Mouse (Mus musculus) stomach, embryonic 14.5 days (tissue): ENCODE measurements around the gene Cx3cr1. TPM values are rescaled to one million over a fixed set of nuclear protein-coding genes. Genes with fewer than 3 reads are reported as not detected.
A peak's percentile ranks its signal among the peaks of the same experiment; 100 is the strongest.

Experiments
- ATAC-seq: fragments of 200-750 bp; cut with Nextera tagmentation; 2 replicates; pipeline ENCODE4 v1.8.0; 2017; ENCODE audit warnings: low read depth, moderate TSS enrichment; ENCODE audit not compliant: insufficient number of reproducible peaks, insufficient read depth, low FRiP score
- H3K27ac ChIP-seq: fragments of 300-500 bp; sonication (generic); 2 replicates; pipeline ENCODE4 v1.5.1; 2014; ENCODE audit warnings: mild to moderate bottlenecking, low read length, moderate library complexity, mixed read lengths
- H3K27me3 ChIP-seq: fragments of 300-500 bp; sonication (generic); 2 replicates; pipeline ENCODE4 v1.6.1; 2014; ENCODE audit warnings: low read length, control low read depth, mixed read lengths; ENCODE audit not compliant: control insufficient read depth, insufficient read depth
- H3K36me3 ChIP-seq: fragments of 300-500 bp; sonication (generic); 2 replicates; pipeline ENCODE4 v1.6.1; 2014; ENCODE audit warnings: mild to moderate bottlenecking, control low read depth, low read length, moderate library complexity, mixed read lengths; ENCODE audit not compliant: control insufficient read depth, insufficient read depth
- H3K4me1 ChIP-seq: fragments of 300-500 bp; sonication (generic); 2 replicates; pipeline ENCODE4 v1.6.1; 2014; ENCODE audit warnings: low read length, control low read depth, mixed read lengths; ENCODE audit not compliant: control insufficient read depth, insufficient read depth
- H3K4me2 ChIP-seq: fragments of 300-500 bp; sonication (generic); replicated peaks from 2 replicates; pipeline ENCODE4 v1.6.1; 2014; ENCODE audit warnings: low read depth, low read length, control low read depth
- H3K4me3 ChIP-seq: fragments of 300-500 bp; sonication (generic); 2 replicates; pipeline ENCODE4 v1.5.1; 2014; ENCODE audit warnings: low read depth, low read length, control low read depth
- H3K9ac ChIP-seq: fragments of 300-500 bp; sonication (generic); replicated peaks from 2 replicates; pipeline ENCODE4 v1.6.1; 2014; ENCODE audit warnings: low read depth, mild to moderate bottlenecking, control low read depth, low read length, moderate library complexity, mixed read lengths
- H3K9me3 ChIP-seq: fragments of 300-500 bp; sonication (generic); 2 replicates; pipeline ENCODE4 v1.6.1; 2016; ENCODE audit warnings: low read depth, low read length, control low read depth; ENCODE audit not compliant: control insufficient read depth
- WGBS: fragments of 180-500 bp; shearing (Covaris S2); extraction: QIAGEN DNeasy Blood & Tissue Kit; methylation state at CpG from one replicate; pipeline ENCODE4 v1.1.7; 2014; 5-methylcytosine and 5-hydroxymethylcytosine counted together
- polyA plus RNA-seq: library from polyadenylated mRNA; unstranded; fragments of >200 nt; fragmentation: Nextera tagmentation; extraction: Ambion mirVana; gene quantifications from 2 replicates; pipeline ENCODE4 v1.2.1, GENCODE M21; 2014

Gene Cx3cr1
- polyA plus RNA-seq, 1 experiment from 2014 or later, result 13.7 TPM

GRCm38 (mm10) chr9:120009226-120009841, 60.3 kb downstream of the Cx3cr1 start:
- Histone ChIP-seq H3K27me3 (no peaks in the 10 kb centered on the region), H3K36me3 (no peaks in the 10 kb centered on the region), H3K4me3 (no peak overlapping the region), H3K9ac (no peak overlapping the region), H3K4me2 (no peak overlapping the region), H3K27ac (no peak overlapping the region), H3K4me1 (peaks cover 8% of the 10 kb centered on the region; the same call in 1 of the 2 replicates), H3K9me3 (no peaks in the 10 kb centered on the region)
- 64% methylated on average over 7 of the region's 7 CpGs for WGBS
- ATAC-seq, result no peak

GRCm38 (mm10) chr9:120007833-120008232, 61.8 kb downstream of the Cx3cr1 start:
- no peak overlapping the region for H3K4me3 ChIP-seq
- no peak overlapping the region for H3K9ac ChIP-seq
- no peaks in the 10 kb centered on the region for H3K9me3 ChIP-seq
- no peak overlapping the region for H3K4me2 ChIP-seq
- 86% methylated on average over 1 of the region's 1 CpGs for WGBS
- H3K36me3 ChIP-seq, result no peaks in the 10 kb centered on the region
- H3K4me1 ChIP-seq, result peaks cover 8% of the 10 kb centered on the region; the same call in 1 of the 2 replicates
- no peak overlapping the region for H3K27ac ChIP-seq
- no peak for ATAC-seq
- no peaks in the 10 kb centered on the region for H3K27me3 ChIP-seq

- ATAC-seq, result no peak
- no peak overlapping the region for H3K9ac ChIP-seq
- 53% methylated on average over 3 of the region's 3 CpGs for WGBS
Observed at GRCm38 (mm10) chr9:120005936-120006335, 63.7 kb downstream of the Cx3cr1 start.

GRCm38 (mm10) chr9:120002893-120003292, 66.8 kb downstream of the Cx3cr1 start:
- Histone ChIP-seq H3K4me3 (no peak overlapping the region), H3K36me3 (no peaks in the 10 kb centered on the region), H3K9ac (no peak overlapping the region), H3K4me1 (peaks cover 4% of the 10 kb centered on the region), H3K27me3 (no peaks in the 10 kb centered on the region), H3K9me3 (no peaks in the 10 kb centered on the region), H3K4me2 (no peak overlapping the region), H3K27ac (no peak overlapping the region)
- ATAC-seq, result no peak
- 80% methylated on average over 5 of the region's 5 CpGs for WGBS

More at GRCm38 (mm10) chr9:120005936-120006335, 63.7 kb downstream of the Cx3cr1 start:
- Histone ChIP-seq H3K27ac (no peak overlapping the region), H3K4me1 (peaks cover 9% of the 10 kb centered on the region), H3K4me2 (no peak overlapping the region), H3K4me3 (no peak overlapping the region), H3K9me3 (no peaks in the 10 kb centered on the region), H3K27me3 (no peaks in the 10 kb centered on the region), H3K36me3 (no peaks in the 10 kb centered on the region)

- 9% methylated on average over 31 of the region's 31 CpGs for WGBS
- ATAC-seq, result peak; percentile 92
- H3K27me3 ChIP-seq, result no peaks in the 10 kb centered on the region
Observed at GRCm38 (mm10) chr9:120001945-120002725, 67.5 kb downstream of the Cx3cr1 start.

GRCm38 (mm10) chr9:120000761-120001160, 68.9 kb downstream of the Cx3cr1 start:
- H3K27ac ChIP-seq, result no peak overlapping the region
- H3K9ac ChIP-seq, result no peak overlapping the region
- no peaks in the 10 kb centered on the region for H3K36me3 ChIP-seq
- WGBS, result 78% methylated on average over 5 of the region's 5 CpGs
- H3K4me2 ChIP-seq, result no peak overlapping the region
- H3K9me3 ChIP-seq, result no peaks in the 10 kb centered on the region
- no peak for ATAC-seq
- H3K4me3 ChIP-seq, result no peak overlapping the region
- peaks cover 4% of the 10 kb centered on the region for H3K4me1 ChIP-seq
- H3K27me3 ChIP-seq, result no peaks in the 10 kb centered on the region

More at GRCm38 (mm10) chr9:120001945-120002725, 67.5 kb downstream of the Cx3cr1 start:
- H3K4me1 ChIP-seq, result peaks cover 4% of the 10 kb centered on the region
- peak overlapping the region; percentile 39; the same call in 1 of the 2 replicates for H3K27ac ChIP-seq
- H3K9me3 ChIP-seq, result no peaks in the 10 kb centered on the region
- H3K9ac ChIP-seq, result no peak overlapping the region
- H3K4me2 ChIP-seq, result peak overlapping the region; percentile 45
- H3K4me3 ChIP-seq, result peak overlapping the region; percentile 24
- no peaks in the 10 kb centered on the region for H3K36me3 ChIP-seq

GRCm38 (mm10) chr9:119999636-120000035, 70.0 kb downstream of the Cx3cr1 start:
- 67% methylated on average over 6 of the region's 6 CpGs for WGBS
- H3K4me1 ChIP-seq, result peaks cover 4% of the 10 kb centered on the region
- no peak for ATAC-seq
- H3K4me3 ChIP-seq, result no peak overlapping the region
- H3K9me3 ChIP-seq, result no peaks in the 10 kb centered on the region
- H3K27me3 ChIP-seq, result no peaks in the 10 kb centered on the region
- H3K4me2 ChIP-seq, result no peak overlapping the region
- no peak overlapping the region for H3K9ac ChIP-seq
- no peaks in the 10 kb centered on the region for H3K36me3 ChIP-seq
- H3K27ac ChIP-seq, result no peak overlapping the region

- 64% methylated on average over 1 of the region's 1 CpGs for WGBS
- peaks cover 4% of the 10 kb centered on the region for H3K4me1 ChIP-seq
- ATAC-seq, result no peak
- no peaks in the 10 kb centered on the region for H3K27me3 ChIP-seq
- H3K9me3 ChIP-seq, result no peaks in the 10 kb centered on the region
- no peak overlapping the region for H3K4me3 ChIP-seq
- no peak overlapping the region for H3K9ac ChIP-seq
- H3K27ac ChIP-seq, result no peak overlapping the region
- H3K4me2 ChIP-seq, result no peak overlapping the region
- H3K36me3 ChIP-seq, result no peaks in the 10 kb centered on the region
Observed at GRCm38 (mm10) chr9:119998776-119999175, 70.9 kb downstream of the Cx3cr1 start.
